Mouse (Mus musculus) bone marrow macrophage, adult 2 months (primary cell): Measurements from ENCODE around the gene Adrb1. TPM values are rescaled to one million over a fixed set of nuclear protein-coding genes. Genes with fewer than 3 reads are reported as not detected.
A peak's percentile ranks its signal among the peaks of the same experiment; 100 is the strongest.
"Not testable (repeated sequence)": the region's sequence is repeated elsewhere in the genome, so short reads cannot be mapped to it uniquely, and the experiment has no call there.

Source experiments
- H3K27ac ChIP-seq: 2 replicates; pipeline ENCODE4 v1.5.1; 2012; ENCODE audit warnings: low read depth, low read length; ENCODE audit not compliant: insufficient read depth
- H3K4me1 ChIP-seq: 2 replicates; pipeline ENCODE4 v1.6.1; 2012; ENCODE audit warnings: low read length; ENCODE audit not compliant: control insufficient read depth, insufficient read depth
- H3K4me3 ChIP-seq: 2 replicates; pipeline ENCODE4 v1.5.1; 2012; ENCODE audit warnings: mild to moderate bottlenecking, low read length, moderate library complexity; ENCODE audit not compliant: insufficient read depth
- CTCF ChIP-seq: IDR thresholded peaks from 2 replicates; pipeline ENCODE4 v1.5.1; 2012; ENCODE audit warnings: low read depth, mild to moderate bottlenecking, low read length, moderate library complexity
- POLR2A ChIP-seq: IDR thresholded peaks from 2 replicates; pipeline ENCODE4 v1.6.1; 2012; ENCODE audit warnings: mild to moderate bottlenecking, low read depth, low read length, borderline replicate concordance
- polyA plus RNA-seq: library from polyadenylated mRNA; stranded (reverse); fragments of >200 nt; gene quantifications from 2 replicates; pipeline ENCODE4 v1.2.4, GENCODE M21; 2012; ENCODE audit not compliant: missing spikeins, insufficient read depth, insufficient read length

Gene Adrb1
- polyA plus RNA-seq, 1 experiment: not detected

GRCm38 (mm10) chr19:56762686-56763085 lies 40.7 kb downstream of the Adrb1 start:
- H3K4me3 ChIP-seq: no peak overlapping the region
- no peak for TF ChIP-seq CTCF
- H3K4me1 ChIP-seq: no peaks in the 10 kb centered on the region; the same call in 1 of the 2 replicates
- H3K27ac ChIP-seq: no peak overlapping the region

GRCm38 (mm10) chr19:56769024-56769423 lies 47.0 kb downstream of the Adrb1 start:
- no peak for TF ChIP-seq CTCF
- no peak for TF ChIP-seq POLR2A
- Histone ChIP-seq H3K4me3 (no peak overlapping the region), H3K27ac (no peak overlapping the region), H3K4me1 (peaks cover 18% of the 10 kb centered on the region)

- Histone ChIP-seq H3K4me3 (no peak overlapping the region), H3K27ac (no peak overlapping the region), H3K4me1 (peaks cover 31% of the 10 kb centered on the region)
- TF ChIP-seq CTCF: no peak
- TF ChIP-seq POLR2A: no peak
These were observed 50.2 kb downstream of the Adrb1 start for GRCm38 (mm10) chr19:56772158-56772557.

GRCm38 (mm10) chr19:56773393-56773971 lies 51.5 kb downstream of the Adrb1 start:
- Histone ChIP-seq H3K4me3 (no peak overlapping the region), H3K27ac (no peak overlapping the region), H3K4me1 (peaks cover 31% of the 10 kb centered on the region)
- no peak for TF ChIP-seq CTCF
- TF ChIP-seq POLR2A: no peak

- TF ChIP-seq CTCF (no peak), POLR2A (no peak)
- peaks cover 31% of the 10 kb centered on the region for H3K4me1 ChIP-seq
- peak overlapping the region; percentile 53 for H3K27ac ChIP-seq
- H3K4me3 ChIP-seq: no peak overlapping the region
These were observed 52.5 kb downstream of the Adrb1 start for GRCm38 (mm10) chr19:56774408-56774962.

- TF ChIP-seq POLR2A: no peak
- no peak for TF ChIP-seq CTCF
- peaks cover 31% of the 10 kb centered on the region for H3K4me1 ChIP-seq
- H3K27ac ChIP-seq: no peak overlapping the region
- no peak overlapping the region for H3K4me3 ChIP-seq
These were observed 53.2 kb downstream of the Adrb1 start for GRCm38 (mm10) chr19:56774971-56775892.

- TF ChIP-seq POLR2A (no peak), CTCF (no peak)
- no peak overlapping the region for H3K27ac ChIP-seq
- peaks cover 29% of the 10 kb centered on the region for H3K4me1 ChIP-seq
- H3K4me3 ChIP-seq: peak overlapping the region; percentile 9
These were observed 54.1 kb downstream of the Adrb1 start for GRCm38 (mm10) chr19:56775893-56776718.

- H3K4me1 ChIP-seq: peaks cover 29% of the 10 kb centered on the region
- TF ChIP-seq POLR2A: no peak
- peak; percentile 84 for TF ChIP-seq CTCF
- no peak overlapping the region for H3K4me3 ChIP-seq
- no peak overlapping the region for H3K27ac ChIP-seq
These were observed 54.9 kb downstream of the Adrb1 start for GRCm38 (mm10) chr19:56776719-56777382.

GRCm38 (mm10) chr19:56778532-56778931 lies 56.5 kb downstream of the Adrb1 start:
- peaks cover 18% of the 10 kb centered on the region for H3K4me1 ChIP-seq
- H3K4me3 ChIP-seq: not testable (repeated sequence)

More at GRCm38 (mm10) chr19:56778532-56778931, 56.5 kb downstream of the Adrb1 start:
- not testable (repeated sequence) for H3K27ac ChIP-seq

Other genes starting within 250 kb of the Adrb1 start
- 13.5 and 19.2 TPM in 2 replicates for gene Dclre1a, start 174.0 kb upstream of the Adrb1 start, polyA plus RNA-seq
- gene Nhlrc2, start 173.9 kb upstream of the Adrb1 start, polyA plus RNA-seq: 11.3 and 12.3 TPM in 2 replicates
- 18.2 and 22.2 TPM in 2 replicates for gene Ccdc186, start 100.0 kb downstream of the Adrb1 start, polyA plus RNA-seq
- not detected in 2 replicates for gene Tdrd1, start 104.0 kb downstream of the Adrb1 start, polyA plus RNA-seq
- gene Vwa2, start 152.1 kb downstream of the Adrb1 start, polyA plus RNA-seq: not detected in 2 replicates